Mouse (Mus musculus): ENCODE results near the gene Zbtb20. TPM values are rescaled to one million over a fixed set of nuclear protein-coding genes. Genes with fewer than 3 reads are reported as not detected.

The Zbtb20 gene
- total RNA-seq, 2 experiments from 2014 or later, result 40.1 to 64.5 TPM

- intact Hi-C loops (cut with DNase I), result no loop called here
- DNase-seq (ENCODE audit: low spot score in 2 of 2), result no peak
Measured at GRCm38 (mm10) chr16:43458726-43459223, 583.1 kb downstream of the Zbtb20 start.

DNA sequence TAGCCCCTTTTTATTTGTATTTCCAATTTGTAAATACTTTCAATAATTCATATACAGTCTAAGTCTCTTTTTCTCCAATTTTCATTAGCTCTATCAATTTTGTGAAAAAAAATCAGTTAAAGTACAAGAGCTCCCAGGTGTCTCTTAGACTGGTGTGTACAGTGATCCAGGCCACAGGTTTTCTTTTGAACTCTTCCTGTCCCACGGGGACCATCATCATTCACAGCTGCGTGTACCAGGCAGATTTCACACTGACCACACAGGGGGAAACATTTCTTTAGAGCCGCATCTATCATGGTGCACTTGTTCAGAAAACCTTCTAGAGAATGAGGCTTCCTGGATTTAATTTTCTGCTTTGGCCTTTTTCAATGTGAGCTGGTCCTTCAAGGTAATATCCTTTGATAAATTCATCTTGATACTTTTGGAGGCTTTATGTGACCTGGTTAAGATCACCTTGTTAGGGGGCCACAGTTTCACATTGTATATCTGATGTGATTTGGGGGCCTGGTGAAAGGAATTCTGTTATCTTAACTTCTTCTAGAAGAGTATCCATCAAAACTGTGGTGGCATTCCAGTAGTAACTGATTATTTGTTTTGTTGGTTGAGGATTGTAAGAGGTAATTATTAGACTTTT is 586.2 kb downstream of the Zbtb20 start:
- intact Hi-C loops (cut with DNase I), result loop anchor here (5.0 kb wide), 1 partner anchor 110 kb away; no protein-coding TSS in a partner anchor

GRCm38 (mm10) chr16:43462470-43463455 is 587.1 kb downstream of the Zbtb20 start:
- no peak for DNase-seq (ENCODE audit: low spot score in 2 of 2)
- intact Hi-C loops (cut with DNase I), result loop anchor here (5.0 kb wide), 1 partner anchor 110 kb away; no protein-coding TSS in a partner anchor

More for the DNA sequence above, 586.2 kb downstream of the Zbtb20 start:
- DNase-seq (ENCODE audit: low spot score in 2 of 2), result no peak

DNA sequence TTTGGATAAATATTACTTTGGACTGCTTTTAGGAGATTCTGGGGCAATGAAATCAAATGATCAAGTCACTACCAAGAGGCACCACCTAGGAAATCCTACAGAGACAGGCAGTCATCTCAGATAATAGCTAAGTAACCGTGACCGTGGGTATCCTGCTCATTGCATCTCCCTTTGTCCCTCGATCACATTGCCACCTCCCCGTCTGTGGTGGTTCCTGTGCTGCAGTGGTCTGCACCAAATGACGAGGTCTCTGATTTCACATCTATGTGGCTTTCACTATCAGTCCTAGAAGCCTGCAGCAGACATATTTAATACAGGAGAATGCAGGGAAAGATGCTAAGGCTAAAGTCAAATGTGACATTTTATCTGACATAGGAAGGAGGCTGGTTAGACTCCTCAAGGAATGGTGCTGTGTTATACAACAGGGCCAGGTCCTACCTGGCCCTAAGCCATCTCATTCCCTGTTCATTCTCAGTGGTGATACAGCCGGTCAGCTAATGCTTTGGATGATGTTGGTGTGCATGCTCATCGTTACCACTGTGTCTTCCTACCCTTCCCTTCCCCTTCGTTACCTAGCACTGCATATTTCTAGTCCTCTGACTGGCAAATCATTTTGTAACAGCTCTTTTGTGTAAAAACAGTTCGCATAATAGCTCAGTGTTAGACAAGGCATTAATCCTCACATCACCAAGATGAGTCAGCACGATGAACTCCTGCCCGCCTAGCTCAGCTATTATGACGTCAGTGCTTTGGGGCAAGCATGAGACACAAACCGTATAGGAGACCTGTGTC is 588.2 kb downstream of the Zbtb20 start:
- intact Hi-C loops (cut with DNase I), result loop anchor here (5.0 kb wide), 1 partner anchor 108 kb away; no protein-coding TSS in a partner anchor
- no peak for DNase-seq (ENCODE audit: low spot score in 2 of 2)

DNA sequence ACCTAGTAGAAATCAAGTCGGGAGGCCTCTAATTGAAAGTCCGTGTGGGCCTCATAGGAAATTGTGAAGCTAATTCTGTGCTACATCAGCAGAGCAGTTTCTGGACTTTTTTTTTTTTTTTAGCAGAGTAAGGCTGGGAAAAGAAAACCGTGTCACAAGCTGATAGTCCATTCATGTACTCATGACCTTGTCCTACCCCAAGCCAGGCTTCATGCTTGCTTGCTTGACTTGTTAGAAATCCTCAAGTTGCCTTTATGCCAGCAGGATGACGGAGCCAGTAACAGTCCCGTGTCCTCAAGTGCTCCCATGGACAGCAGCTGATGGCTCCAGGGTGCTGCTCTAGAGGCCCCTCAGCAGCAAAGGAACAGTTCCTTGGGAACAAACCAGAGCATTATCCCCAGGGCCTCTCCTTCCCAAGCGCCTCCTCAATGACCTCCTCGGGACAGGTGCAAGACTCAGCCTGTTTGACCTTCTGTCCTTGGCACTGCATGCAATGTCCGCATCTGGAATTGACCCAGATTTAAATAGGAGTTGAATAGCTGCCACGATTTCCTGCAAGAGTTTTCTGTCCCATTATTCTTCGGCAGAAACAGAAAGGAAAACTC is 588.9 kb downstream of the Zbtb20 start:
- intact Hi-C loops (cut with DNase I), result loop anchor here (5.0 kb wide), 2 partner anchors 38 to 108 kb away; no protein-coding TSS in a partner anchor
- DNase-seq (ENCODE audit: low spot score in 2 of 2), result no peak

DNA sequence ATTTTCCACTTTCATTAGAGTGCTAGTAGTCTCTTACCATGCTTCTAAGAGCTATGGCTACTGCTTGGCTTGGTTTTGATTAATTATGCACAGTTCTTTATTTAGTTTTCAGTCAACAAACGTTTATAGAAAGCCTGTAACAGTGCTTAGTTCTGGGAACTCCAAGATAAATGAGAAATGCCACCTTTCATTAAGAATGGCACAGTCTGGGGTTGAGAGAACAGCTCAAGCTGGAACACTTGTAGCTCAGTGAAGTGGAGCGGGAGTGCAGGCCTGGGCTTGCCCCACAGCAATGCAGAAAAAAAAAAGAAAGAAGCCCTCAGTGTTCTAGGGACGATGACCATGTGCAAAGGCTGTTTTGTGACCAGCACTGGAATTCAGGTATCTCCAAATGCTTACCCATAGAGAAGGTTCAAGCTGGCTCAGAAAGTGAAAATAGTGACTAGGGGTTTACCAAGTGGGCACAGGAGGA is 589.7 kb downstream of the Zbtb20 start:
- DNase-seq (ENCODE audit: low spot score in 2 of 2), result no peak
- intact Hi-C loops (cut with DNase I), result loop anchor here (5.0 kb wide), 1 partner anchor 37 kb away; no protein-coding TSS in a partner anchor

DNA sequence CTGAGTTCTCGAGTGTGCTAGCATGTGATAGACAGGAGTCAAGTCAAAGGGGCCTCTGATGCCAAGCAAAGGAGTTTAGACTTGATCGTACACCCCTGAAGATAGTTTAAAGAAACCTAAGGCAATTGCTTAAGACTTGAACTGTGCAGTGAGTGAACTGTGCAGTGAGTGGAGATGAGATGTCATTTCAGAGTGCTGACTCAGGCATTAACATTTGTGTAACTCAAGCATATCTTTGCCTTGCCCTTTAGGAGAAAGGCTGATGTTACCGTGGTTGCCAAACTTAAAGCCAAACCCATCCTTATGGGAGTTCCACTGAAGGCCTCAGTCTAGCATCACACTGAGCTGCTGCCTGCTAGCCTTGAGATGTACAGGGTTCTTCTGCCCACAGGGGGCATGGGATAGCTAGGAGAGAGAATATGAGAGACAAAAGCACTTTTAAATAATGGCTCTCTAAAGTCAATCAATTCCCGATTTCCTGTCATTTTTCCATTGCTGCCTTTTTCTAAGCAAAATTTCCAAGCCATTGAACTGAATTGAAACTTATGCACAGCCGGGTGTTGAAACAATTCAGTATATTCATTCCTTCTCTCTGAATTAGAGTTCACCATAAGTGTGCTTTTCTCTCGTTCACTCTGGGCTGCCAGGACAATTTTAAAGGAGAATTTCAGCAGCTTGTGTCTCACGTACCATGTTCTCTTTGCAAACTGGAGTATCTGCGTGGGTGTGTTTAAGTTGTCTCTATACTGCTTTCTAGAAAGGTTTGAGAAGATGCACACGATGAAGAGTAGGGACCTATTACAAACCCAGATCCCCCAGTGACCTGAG is 590.5 kb downstream of the Zbtb20 start:
- intact Hi-C loops (cut with DNase I), result loop anchor here (5.0 kb wide), 1 partner anchor 36 kb away; no protein-coding TSS in a partner anchor
- no peak for DNase-seq (ENCODE audit: low spot score in 2 of 2)

DNA sequence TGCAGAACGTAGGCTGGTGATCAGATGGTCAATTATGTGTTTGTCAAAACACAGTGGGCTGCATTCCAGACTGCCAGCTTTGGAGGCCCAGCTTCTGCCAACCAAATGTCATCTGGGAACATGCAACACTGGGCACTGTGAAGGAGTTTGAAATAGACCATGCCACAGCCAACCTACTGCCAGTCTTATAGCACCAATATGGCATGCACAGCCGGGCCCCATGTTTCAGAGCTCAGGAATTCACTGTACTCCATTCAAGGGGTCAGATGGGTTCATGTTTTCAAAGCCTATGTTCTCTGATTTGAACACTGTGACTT is 591.0 kb downstream of the Zbtb20 start:
- intact Hi-C loops (cut with DNase I), result loop anchor here (5.0 kb wide), 1 partner anchor 36 kb away; no protein-coding TSS in a partner anchor
- no peak for DNase-seq (ENCODE audit: low spot score in 2 of 2)

DNA sequence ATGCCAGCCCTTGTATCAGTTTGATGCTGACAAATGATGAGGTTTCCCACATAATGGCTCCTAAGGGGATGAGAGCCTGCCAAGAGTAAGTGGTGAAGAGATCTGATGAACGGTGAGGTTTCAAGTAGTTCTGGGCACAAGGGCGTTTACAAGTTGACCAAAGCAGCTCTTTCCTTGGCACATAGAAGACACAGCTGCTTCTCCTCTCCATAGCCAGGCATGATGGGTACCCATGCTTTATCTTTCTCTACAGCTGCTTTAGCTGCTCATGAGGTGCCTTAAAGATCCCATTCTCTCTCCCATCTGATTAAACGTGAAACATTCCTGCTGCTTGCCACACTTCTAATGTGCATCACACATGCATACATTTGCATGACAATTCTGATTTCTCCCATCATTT is 595.4 kb downstream of the Zbtb20 start:
- intact Hi-C loops (cut with DNase I), result no loop called here
- DNase-seq (ENCODE audit: low spot score in 2 of 2), result no peak

- intact Hi-C loops (cut with DNase I), result no loop called here
Measured at GRCm38 (mm10) chr16:43474941-43475728, 599.5 kb downstream of the Zbtb20 start.

DNA sequence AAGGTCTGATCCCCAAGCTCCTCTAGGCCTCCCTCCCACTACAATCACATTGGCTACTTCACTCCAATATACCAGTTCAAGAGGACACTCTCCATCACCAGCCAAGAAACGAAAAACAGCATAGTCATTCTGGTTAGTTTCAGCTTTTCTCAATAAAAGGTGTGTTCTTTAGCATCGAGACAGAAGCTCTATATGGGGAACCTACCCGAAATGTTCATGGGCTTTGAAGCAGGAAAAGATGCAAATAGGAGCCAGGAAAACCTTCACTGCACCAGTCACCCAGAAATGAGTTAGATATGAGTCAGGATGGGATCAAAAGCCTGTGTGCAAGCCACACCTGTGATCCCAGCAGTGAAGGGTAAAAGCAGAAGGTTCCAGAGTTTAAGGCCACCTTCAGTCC is 601.2 kb downstream of the Zbtb20 start:
- intact Hi-C loops (cut with DNase I), result no loop called here

More at GRCm38 (mm10) chr16:43474941-43475728, 599.5 kb downstream of the Zbtb20 start:
- no peak for DNase-seq (ENCODE audit: low spot score in 2 of 2)

DNA sequence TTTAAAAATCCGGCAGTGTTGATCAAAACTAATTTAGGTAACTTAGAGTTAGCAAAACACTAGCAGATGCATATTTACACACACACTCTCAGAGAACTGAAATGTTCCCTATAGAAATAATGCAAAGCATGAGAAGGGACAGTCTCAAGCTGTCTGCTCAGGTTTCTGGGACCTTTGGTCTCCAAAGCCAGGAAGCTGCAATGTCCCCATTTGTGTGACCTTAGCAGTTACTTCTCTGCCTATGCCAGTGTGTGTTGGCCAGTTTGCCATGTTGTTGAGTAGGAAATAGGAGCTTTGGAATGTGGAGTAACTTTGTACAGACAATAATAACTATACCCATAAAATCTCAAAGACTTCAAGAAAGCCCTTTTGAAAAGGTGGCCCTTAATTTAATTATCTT is 602.7 kb downstream of the Zbtb20 start:
- DNase-seq (ENCODE audit: low spot score in 2 of 2), result no peak
- intact Hi-C loops (cut with DNase I), result no loop called here

More for the DNA sequence above, 601.2 kb downstream of the Zbtb20 start:
- DNase-seq (ENCODE audit: low spot score in 2 of 2), result no peak

DNA sequence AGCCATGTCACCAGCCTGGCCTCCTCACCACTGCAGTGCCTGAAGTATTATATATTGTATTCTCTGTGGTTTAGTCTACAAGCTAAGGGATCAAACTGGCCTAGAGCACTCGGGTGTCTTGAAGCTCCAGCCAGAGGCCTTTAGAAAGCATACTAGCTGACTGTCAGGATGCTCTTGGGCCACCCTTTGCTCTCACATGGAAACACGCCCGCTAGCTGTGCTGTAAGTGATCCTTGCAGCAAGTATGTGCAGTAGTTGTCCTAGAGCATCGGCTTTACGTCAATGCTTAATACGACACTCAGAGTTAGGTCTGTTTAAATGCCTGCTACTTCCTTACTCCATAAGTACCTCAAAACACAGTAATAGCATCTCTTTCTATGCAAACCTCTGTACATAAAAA is 604.9 kb downstream of the Zbtb20 start:
- no peak for DNase-seq (ENCODE audit: low spot score in 2 of 2)
- intact Hi-C loops (cut with DNase I), result no loop called here

GRCm38 (mm10) chr16:43482125-43482524 is 606.4 kb downstream of the Zbtb20 start:
- intact Hi-C loops (cut with DNase I), result no loop called here
- DNase-seq (ENCODE audit: low spot score in 2 of 2), result no peak

DNA sequence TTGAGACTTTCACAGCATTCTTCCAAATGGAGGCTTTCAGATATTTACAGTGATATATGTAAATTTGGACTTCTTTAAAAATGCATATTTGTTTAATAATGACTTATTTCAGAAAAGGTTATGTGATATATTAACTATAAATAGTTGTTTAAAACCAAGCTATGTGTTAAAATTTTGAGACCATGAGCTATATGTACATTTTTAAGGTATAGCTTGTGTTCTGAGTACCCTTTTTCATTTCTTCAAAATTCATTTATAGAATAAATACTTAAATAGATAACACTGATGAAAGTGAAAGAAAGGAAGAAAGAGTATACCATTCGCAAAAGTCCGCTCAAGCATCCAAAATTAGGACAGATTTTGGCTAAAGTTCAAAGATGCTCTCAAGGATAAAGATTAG is 607.1 kb downstream of the Zbtb20 start:
- DNase-seq (ENCODE audit: low spot score in 2 of 2), result no peak
- intact Hi-C loops (cut with DNase I), result no loop called here

- intact Hi-C loops (cut with DNase I), result no loop called here
- no peak for DNase-seq (ENCODE audit: low spot score in 2 of 2)
Measured at GRCm38 (mm10) chr16:43484400-43484799, 608.7 kb downstream of the Zbtb20 start.

DNA sequence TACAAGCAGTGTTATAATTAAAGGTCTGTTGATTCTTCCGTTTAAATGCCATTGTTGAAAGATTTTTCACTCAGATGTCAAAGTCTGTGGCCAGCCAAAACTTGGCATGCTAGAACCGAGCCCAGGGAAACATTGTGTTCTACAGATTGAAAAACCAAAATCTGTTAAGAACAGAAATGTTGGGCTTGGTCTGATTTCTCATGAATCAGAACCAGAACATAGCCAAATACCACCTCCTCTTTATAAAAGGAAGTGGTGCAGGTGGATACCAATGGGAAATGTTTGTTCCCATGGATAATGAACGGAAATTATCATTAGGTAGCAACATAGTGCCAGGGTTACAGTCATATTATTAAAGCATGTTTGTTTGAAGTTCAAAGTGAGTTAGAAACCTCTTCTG is 613.7 kb downstream of the Zbtb20 start:
- intact Hi-C loops (cut with DNase I), result no loop called here
- DNase-seq (ENCODE audit: low spot score in 2 of 2), result no peak
